Comparison of ENCODE assay signal across 9 mouse cellular contexts in genomic region chr5:118737548-118737947, GRCm38 (mm10).
DNase-seq lines count a peak whose midpoint lies in the region; ATAC-seq and TF ChIP-seq lines count a peak whose summit lies in the region.
"Had no signal": no experiment of that assay in that cellular context is flagged by ENCODE, and none has a peak within 500 bp of the region (broad histone marks: within the 10 kb centered on the region; RNA-seq: fewer than 3 reads in every experiment).

No protein-coding gene starts in this region.

- TF ChIP-seq POLR2A in cerebellum, adult 2 months (IDR thresholded peaks at IDR 0.05; ENCODE audit: borderline replicate concordance, insufficient read depth, low read length) = no peak

- H3K4me1 ChIP-seq in cerebellum, adult 2 months (ENCODE audit: control insufficient read depth, insufficient read depth, low read length) = peaks cover 9% of the 10 kb centered on the region
- H3K4me1 ChIP-seq in liver, postnatal 0 days (ENCODE audit: insufficient read depth) = no peaks in the 10 kb centered on the region
- H3K4me1 ChIP-seq: limb, embryonic 12.5 days had no signal

- H3K27me3 ChIP-seq in cerebellum, adult 2 months (ENCODE audit: control insufficient read depth, insufficient read depth, low read length) = no peaks in the 10 kb centered on the region
- H3K27me3 ChIP-seq in liver, postnatal 0 days (ENCODE audit: insufficient read depth, low read length) = no peaks in the 10 kb centered on the region
- H3K27me3 ChIP-seq: limb, embryonic 12.5 days had no signal

- peaks cover 82% of the 10 kb centered on the region for H3K36me3 ChIP-seq in liver, postnatal 0 days (replicated peaks; ENCODE audit: insufficient read depth, low read length)

- ATAC-seq in hematopoietic stem cell, adult 5-6 weeks (replicated peaks in 1 of 2; ENCODE audit: insufficient read depth in 1 of 2, low FRiP score in 2 of 2, low TSS enrichment in 1 of 2, low read depth in 1 of 2, poor library complexity in 2 of 2, severe bottlenecking in 2 of 2) = peak; percentile 63 to 72; a peak in 3 of 4 replicates
- peak; percentile 75 for ATAC-seq in liver, postnatal 0 days

- WGBS in cerebellum, adult 2 months = 31% methylated on average over 1 of the region's 1 CpGs
- WGBS in liver, postnatal 0 days (ENCODE audit: insufficient replicate concordance) = 46% methylated on average over 1 of the region's 1 CpGs

- H3K4me3 ChIP-seq in cerebellum, adult 2 months (replicated peaks; ENCODE audit: insufficient read depth, low read depth, low read length) = no peak overlapping the region
- no peak overlapping the region for H3K4me3 ChIP-seq in liver, postnatal 0 days (ENCODE audit: low read depth, low read length)
- H3K4me3 ChIP-seq: limb, embryonic 12.5 days had no signal

- H3K9me3 ChIP-seq in liver, postnatal 0 days (ENCODE audit: low read length) = no peaks in the 10 kb centered on the region; the same call in 1 of the 2 replicates

- no peak overlapping the region for H3K9ac ChIP-seq in liver, postnatal 0 days (replicated peaks)
- H3K9ac ChIP-seq: limb, embryonic 12.5 days had no signal

- DNase-seq in cerebellum, adult 2 months = peak; percentile 46 to 62
- DNase-seq in cerebellum, adult 11 months = no peak
- DNase-seq in right cerebral cortex, postnatal 4 days = peak; percentile 77
- no peak for DNase-seq in right cerebral cortex, adult 18-20 months
- DNase-seq in embryo, embryonic 10 days (ENCODE audit: low spot score) = peak; percentile 79
- DNase-seq in liver, postnatal 0 days = peak; percentile 65
- peak; percentile 72 for DNase-seq in retina, postnatal 1 day

- H3K27ac ChIP-seq in cerebellum, adult 2 months (ENCODE audit: insufficient read depth, low read length) = no peak overlapping the region
- H3K27ac ChIP-seq in liver, postnatal 0 days (ENCODE audit: low read depth) = no peak overlapping the region
- H3K27ac ChIP-seq: limb, embryonic 12.5 days had no signal

- TF ChIP-seq CTCF in cerebellum, adult 2 months (IDR thresholded peaks at IDR 0.05; ENCODE audit: borderline replicate concordance, insufficient read depth, low read depth, low read length) = peak; percentile 75
- TF ChIP-seq CTCF in liver, postnatal 0 days (IDR thresholded peaks at IDR 0.05; ENCODE audit: low read depth) = peak; percentile 82

- no peak overlapping the region for H3K4me2 ChIP-seq in liver, postnatal 0 days (ENCODE audit: low read depth, low read length)
- H3K4me2 ChIP-seq: limb, embryonic 12.5 days had no signal

- no peak for TF ChIP-seq EP300 in liver, postnatal 0 days (IDR thresholded peaks at IDR 0.05; ENCODE audit: low read depth)

Comparison
In these comparisons a context has a peak if more than half of its experiments do, and no peak if none do; other contexts are left out.
1. DNase-seq: peak in cerebellum, adult 2 months (2 of 2), right cerebral cortex, postnatal 4 days (single experiment), embryo, embryonic 10 days (single experiment), liver, postnatal 0 days (single experiment) and retina, postnatal 1 day (single experiment); none in cerebellum, adult 11 months (single experiment) and right cerebral cortex, adult 18-20 months (single experiment).